In the genomic region with DNA sequence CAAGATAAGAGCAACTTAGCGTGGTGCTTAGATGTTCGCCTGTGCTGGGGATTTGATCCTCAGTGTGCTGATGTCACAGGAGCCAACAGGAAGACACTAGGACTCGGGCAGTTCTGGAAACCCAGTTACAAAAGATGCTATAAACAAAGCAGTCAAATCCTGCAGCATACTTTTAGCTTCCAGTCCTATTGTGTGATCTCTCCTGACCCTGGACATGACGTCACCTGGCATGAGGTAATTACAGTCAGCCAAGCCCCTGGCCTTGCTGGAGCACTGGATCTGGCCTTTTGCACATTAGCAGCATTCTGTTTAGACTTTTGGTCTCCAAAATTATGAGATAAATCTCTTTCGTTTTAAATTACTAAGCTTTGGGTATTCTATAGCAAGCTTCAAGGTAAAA, we compare ENCODE assay signal across 10 mouse cellular contexts. TPM values are rescaled to one million over a fixed set of nuclear protein-coding genes. Genes with fewer than 3 reads are reported as not detected.
A peak's percentile ranks its signal among the peaks of the same experiment; 100 is the strongest.
DNase-seq lines count a peak whose midpoint lies in the region; TF ChIP-seq lines count a peak whose summit lies in the region.
"Had no signal": no experiment of that assay in that cellular context is flagged by ENCODE, and none has a peak within 500 bp of the region (broad histone marks: within the 10 kb centered on the region; RNA-seq: fewer than 3 reads in every experiment).

No protein-coding gene starts in this region.

- peak; percentile 31 for DNase-seq in embryo, embryonic 10 days (ENCODE audit: low spot score)
- no peak for DNase-seq in embryo, embryonic 9.5 days (ENCODE audit: extremely low spot score)
- peak; percentile 81 for DNase-seq in liver, adult 2 months (ENCODE audit: extremely low read depth, low read depth, low spot score)
- DNase-seq in liver: no peak
- peak in 1 of 2 experiments; percentile 38 for DNase-seq in heart, adult 2 months
- DNase-seq in lung, postnatal 25 days (ENCODE audit: low spot score): peak; percentile 45
- no peak for DNase-seq in spleen, adult 18-20 months
- DNase-seq in thymus, adult 18-20 months: no peak
- DNase-seq: kidney, postnatal 36 days had no signal

- TF ChIP-seq POLR2A in liver, adult 2 months (IDR thresholded peaks at IDR 0.05; ENCODE audit: extremely low read depth, insufficient read depth, low read length): no peak
- no peak for TF ChIP-seq POLR2A in heart, adult 2 months (IDR thresholded peaks at IDR 0.05; ENCODE audit: insufficient read depth, low read depth, low read length)

- no peaks in the 10 kb centered on the region for H3K27me3 ChIP-seq in liver, adult 2 months (ENCODE audit: control insufficient read depth, insufficient read depth, low read length)
- no peaks in the 10 kb centered on the region for H3K27me3 ChIP-seq in heart, adult 2 months (ENCODE audit: control insufficient read depth, insufficient read depth, low read length)
- H3K27me3 ChIP-seq: midbrain, embryonic 15.5 days had no signal

- H3K36me3 ChIP-seq in liver, adult 2 months (ENCODE audit: control insufficient read depth, insufficient read depth, low read length): peaks cover 2% of the 10 kb centered on the region; the same call in 1 of the 2 replicates
- H3K36me3 ChIP-seq in heart, adult 2 months (ENCODE audit: control insufficient read depth, insufficient read depth, low read length): peaks cover 7% of the 10 kb centered on the region
- H3K36me3 ChIP-seq: midbrain, embryonic 15.5 days had no signal

- no peak overlapping the region for H3K9ac ChIP-seq in liver, adult 2 months (ENCODE audit: low read depth, low read length)
- no peak overlapping the region for H3K9ac ChIP-seq in heart, adult 2 months (ENCODE audit: low read depth, low read length)
- H3K9ac ChIP-seq: midbrain, embryonic 15.5 days had no signal

- no peak overlapping the region for H3K4me3 ChIP-seq in liver, adult 2 months (ENCODE audit: insufficient read depth, low read depth, low read length)
- H3K4me3 ChIP-seq in heart, adult 2 months: no peak overlapping the region
- H3K4me3 ChIP-seq: midbrain, embryonic 15.5 days had no signal

- peaks cover 26% of the 10 kb centered on the region for H3K4me1 ChIP-seq in liver, adult 2 months (ENCODE audit: control insufficient read depth, insufficient read depth, low read length)
- peaks cover 28% of the 10 kb centered on the region for H3K4me1 ChIP-seq in heart, adult 2 months (ENCODE audit: control insufficient read depth, insufficient read depth, low read length)

- peaks cover 10% of the 10 kb centered on the region; the same call in 1 of the 2 replicates for H3K79me2 ChIP-seq in liver, adult 2 months (ENCODE audit: control insufficient read depth, insufficient read depth, low read length)
- 0 out of 2 replicates have a peak, but pooled peaks cover 2% of the 10 kb centered on the region for H3K79me2 ChIP-seq in heart, adult 2 months (replicated peaks; ENCODE audit: control insufficient read depth, insufficient read depth, low read length)

- TF ChIP-seq CTCF in liver, adult 2 months (IDR thresholded peaks at IDR 0.05; ENCODE audit: low read depth, low read length): no peak
- no peak for TF ChIP-seq CTCF in heart, adult 2 months (IDR thresholded peaks at IDR 0.05)

- intact Hi-C loops in heart, adult 2 months (cut with DNase I): loop anchor here (2.0 kb wide), 1 partner anchor 21 kb away; no protein-coding TSS in a partner anchor

- 20% methylated on average over 5 of the region's 5 CpGs for WGBS in liver, adult 2 months
- 26% methylated on average over 5 of the region's 5 CpGs for WGBS in heart, adult 2 months

- 0 out of 2 replicates have a peak overlapping the region, but pooled peaks have one; percentile 17 for H3K27ac ChIP-seq in liver, adult 2 months (replicated peaks; ENCODE audit: insufficient read depth, low read depth, low read length)
- H3K27ac ChIP-seq in heart, adult 2 months: 0 out of 2 replicates have a peak overlapping the region, but pooled peaks have one; percentile 2
- H3K27ac ChIP-seq: midbrain, embryonic 15.5 days had no signal

- no peak for TF ChIP-seq EP300 in heart, adult 2 months (IDR thresholded peaks at IDR 0.05; ENCODE audit: insufficient read depth, low read depth, low read length)

RNA-seq across cellular contexts. Expression of a gene that starts 38.8 kb away (rescaled TPM):
- total RNA-seq in liver, adult 2 months (2014; rRNA removed): 14.8 and 20.5 TPM in 2 replicates
- polyA plus RNA-seq in liver, adult 2 months (2012; rRNA removed): 7.0 and 12.7 TPM in 2 replicates
- 10 to 100 TPM; 11.8 to 15.6 TPM for total RNA-seq in heart, adult 2 months (2021)
- 11.2 and 19.3 TPM in 2 replicates for polyA plus RNA-seq in heart, adult 2 months (2012; rRNA removed)

Comparison
In these comparisons a context has a peak if more than half of its experiments do, and no peak if none do; other contexts are left out.
1. DNase-seq: peak in embryo, embryonic 10 days (single experiment), liver, adult 2 months (single experiment) and lung, postnatal 25 days (single experiment); none in embryo, embryonic 9.5 days (single experiment), liver (single experiment), spleen, adult 18-20 months (0 of 2) and thymus, adult 18-20 months (0 of 2).